Mouse (Mus musculus) CH12.LX (cell line): ENCODE measurements around the gene Tenm1.

ENCODE experiments used
- BHLHE40 ChIP-seq: IDR thresholded peaks from 2 replicates; pipeline ENCODE4 v1.6.1; 2011; ENCODE audit warnings: mild to moderate bottlenecking, low read depth, low read length, improper control_type of control experiment
- CHD1 ChIP-seq: IDR thresholded peaks from 2 replicates; pipeline ENCODE4 v1.6.1; 2012; ENCODE audit warnings: low read depth, low read length, improper control_type of control experiment, inconsistent platforms
- CTCF ChIP-seq, 2 experiments: IDR thresholded peaks in 1 of 2; conservative IDR thresholded peaks in 1 of 2; 2 replicates each; pipeline ENCODE4 v1.5.1; 2011 to 2012; ENCODE audit warnings: low read depth in 2 of 2, low read length in 2 of 2, improper control_type of control experiment in 1 of 2, inconsistent platforms in 1 of 2, mild to moderate bottlenecking in 1 of 2, moderate library complexity in 1 of 2
- ETS1 ChIP-seq: conservative IDR thresholded peaks from 2 replicates; pipeline ENCODE4 v1.6.1; 2012; ENCODE audit warnings: low read depth, mild to moderate bottlenecking, inconsistent platforms, low read length, improper control_type of control experiment, moderate library complexity
- HCFC1 ChIP-seq: IDR thresholded peaks from 2 replicates; pipeline ENCODE4 v1.6.1; 2012; ENCODE audit warnings: low read depth, mild to moderate bottlenecking, inconsistent platforms, low read length, improper control_type of control experiment
- KAT2A ChIP-seq: IDR thresholded peaks from 2 replicates; pipeline ENCODE4 v1.6.1; 2012; ENCODE audit warnings: low read length, improper control_type of control experiment, inconsistent platforms; ENCODE audit not compliant: insufficient replicate concordance
- MAX ChIP-seq: IDR thresholded peaks from 2 replicates; pipeline ENCODE4 v1.6.1; 2011; ENCODE audit warnings: low read length, improper control_type of control experiment
- NRF1 ChIP-seq: IDR thresholded peaks from 2 replicates; pipeline ENCODE4 v1.6.1; 2014; ENCODE audit warnings: low read depth, mild to moderate bottlenecking, inconsistent platforms, low read length, improper control_type of control experiment, moderate library complexity
- POLR2A ChIP-seq: IDR thresholded peaks from 2 replicates; pipeline ENCODE4 v1.6.1; 2011; ENCODE audit warnings: low read depth, mild to moderate bottlenecking, improper control_type of control experiment, low read length
- SMC3 ChIP-seq: IDR thresholded peaks from 2 replicates; pipeline ENCODE4 v1.6.1; 2011; ENCODE audit warnings: low read depth, low read length, improper control_type of control experiment
- USF1 ChIP-seq: IDR thresholded peaks from 2 replicates; pipeline ENCODE4 v1.6.1; 2014; ENCODE audit warnings: low read depth, mild to moderate bottlenecking, inconsistent platforms, low read length, improper control_type of control experiment
- ZNF384 ChIP-seq: IDR thresholded peaks from 2 replicates; pipeline ENCODE4 v1.6.1; 2012; ENCODE audit warnings: low read depth, low read length, improper control_type of control experiment, inconsistent platforms

DNA sequence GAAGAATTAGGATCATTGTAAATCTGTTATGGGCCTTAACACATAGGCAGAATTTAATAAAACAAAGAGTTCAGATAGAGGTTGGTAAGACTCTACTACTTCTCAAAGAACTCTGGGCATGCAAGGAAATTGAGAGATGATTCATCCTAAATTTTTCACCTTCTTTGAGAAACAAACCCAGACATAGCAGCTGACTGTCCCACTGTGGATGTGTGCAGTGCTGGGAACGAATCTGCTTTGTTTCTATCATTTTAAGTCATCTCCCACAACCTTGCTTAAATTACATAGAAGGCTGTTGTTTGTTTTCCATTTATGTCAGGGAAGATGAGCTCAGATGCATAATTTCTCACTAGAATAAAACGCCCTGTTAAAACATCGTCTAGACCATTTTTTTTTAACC lies 31.0 kb downstream of the Tenm1 start:
- TF ChIP-seq CTCF (conservative IDR thresholded peaks at IDR 0.05 in 1 of 2, IDR thresholded peaks at IDR 0.05 in 1 of 2; ENCODE audit: low read depth in 2 of 2, low read length in 2 of 2): no peak
- TF ChIP-seq USF1: no peak
- no peak for TF ChIP-seq KAT2A
- no peak for TF ChIP-seq SMC3
- TF ChIP-seq POLR2A: no peak
- no peak for TF ChIP-seq ETS1
- no peak for TF ChIP-seq ZNF384
- TF ChIP-seq BHLHE40: no peak
- no peak for TF ChIP-seq MAX
- TF ChIP-seq CHD1: no peak
- no peak for TF ChIP-seq NRF1
- no peak for TF ChIP-seq HCFC1
